Mouse (Mus musculus) G1E (cell line): ENCODE measurements around the gene Nrf1.

Experiments used
- CTCF ChIP-seq: IDR thresholded peaks from 2 replicates; pipeline ENCODE4 v1.5.1; 2012; ENCODE audit warnings: low read depth, low read length, inconsistent platforms, mixed read lengths
- GATA1 ChIP-seq: IDR thresholded peaks from 2 replicates; pipeline ENCODE4 v1.6.1; 2012; ENCODE audit warnings: borderline replicate concordance, low read length, inconsistent platforms, mixed read lengths
- POLR2AphosphoS5 ChIP-seq: IDR thresholded peaks from 2 replicates; pipeline ENCODE4 v1.6.1; 2012; ENCODE audit warnings: low read depth, low read length, inconsistent platforms; ENCODE audit not compliant: insufficient replicate concordance

DNA sequence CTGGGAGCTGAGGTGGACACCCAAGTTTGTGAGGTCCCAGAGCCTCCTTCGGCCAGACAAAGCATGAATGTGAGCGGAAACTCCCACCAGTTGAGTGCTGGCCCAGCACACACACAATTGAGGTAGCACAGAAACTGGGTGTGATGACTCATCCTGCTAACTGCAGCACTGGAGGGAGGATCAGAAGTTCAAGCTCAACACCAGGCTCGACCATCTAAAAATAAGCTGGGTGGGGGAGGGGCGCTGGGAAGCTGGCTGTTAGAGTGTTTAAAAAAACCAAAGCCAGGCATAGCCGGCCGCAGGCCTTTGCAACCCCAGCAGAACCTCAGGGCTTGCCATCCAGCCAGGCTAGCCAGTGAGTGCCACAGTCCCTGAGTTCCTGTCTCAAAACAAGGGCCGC is 114.3 kb downstream of the Nrf1 start:
- TF ChIP-seq CTCF (no peak), GATA1 (no peak), POLR2AphosphoS5 (no peak)
